Mouse (Mus musculus): ENCODE results near the gene Adgrg2.

Adgrg2 gene

GRCm38 (mm10) chrX:160502048-160503041, 111.9 kb downstream of the Adgrg2 start, which contains the start of gene Phka2:
Gene Phka2 (plus strand): TSS chrX:160502166.
- CTCF ChIA-PET: no interaction called here

GRCm38 (mm10) chrX:160509046-160509445, 118.6 kb downstream of the Adgrg2 start:
- CTCF ChIA-PET: no interaction called here

- CTCF ChIA-PET: no interaction called here
Measured at GRCm38 (mm10) chrX:160510197-160510596, 119.7 kb downstream of the Adgrg2 start.

- CTCF ChIA-PET: no interaction called here
Measured at GRCm38 (mm10) chrX:160516027-160516426, 125.5 kb downstream of the Adgrg2 start.

- CTCF ChIA-PET: no interaction called here
Measured at GRCm38 (mm10) chrX:160542772-160543171, 152.3 kb downstream of the Adgrg2 start.
